Mouse (Mus musculus): ENCODE data around the gene Cog6. TPM values are rescaled to one million over a fixed set of nuclear protein-coding genes. Genes with fewer than 3 reads are reported as not detected.

Gene Cog6
- polyA plus RNA-seq, 1 experiment from 2014 or later, result 50.8 TPM

DNA sequence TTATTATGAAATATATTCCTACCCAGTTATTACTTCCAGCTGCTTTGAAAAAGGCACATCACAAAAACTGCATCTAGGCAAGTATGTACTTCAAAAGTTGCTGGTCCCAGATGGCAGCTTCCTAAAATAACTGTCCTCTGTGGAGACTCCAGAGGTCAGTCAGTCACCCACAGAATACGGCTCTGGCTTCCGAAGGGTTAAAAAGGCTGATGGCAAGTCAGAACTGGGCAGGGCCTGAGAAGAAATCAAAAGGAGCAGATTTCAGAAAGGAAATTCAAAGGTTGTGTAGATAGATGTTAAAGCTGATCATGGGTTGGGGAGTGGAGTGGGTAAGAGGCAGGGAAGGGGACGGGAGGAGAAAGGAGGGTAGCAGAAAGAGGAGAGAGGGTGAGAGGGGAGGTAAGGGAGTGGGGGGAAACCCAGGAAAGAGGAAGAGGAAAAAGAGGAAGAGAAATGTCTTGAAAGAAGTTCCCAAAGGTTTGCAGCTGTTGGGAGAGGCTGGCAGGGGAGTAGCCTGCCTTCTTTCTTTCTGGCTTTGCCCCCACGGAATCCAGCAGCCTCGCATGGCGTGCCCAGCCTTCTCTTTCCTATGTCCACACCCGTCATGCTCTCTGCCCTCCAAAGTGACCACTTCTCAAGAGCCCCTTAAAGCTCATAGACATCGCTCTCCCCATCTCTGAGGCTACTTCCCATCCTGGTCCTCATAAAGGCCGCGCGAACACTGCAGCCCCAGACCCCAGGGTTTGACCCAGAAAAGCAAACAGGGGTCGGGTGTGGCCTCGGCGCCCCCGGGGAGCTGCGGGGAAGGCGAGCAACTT, 23.8 kb upstream of the Cog6 start:
- peak overlapping the region; percentile 89 for H3K4me2 ChIP-seq (ENCODE audit: low read depth, low read length)
- WGBS, result 5% methylated on average over 17 of the region's 17 CpGs
- DNase-seq (ENCODE audit: low spot score) (no peak), ATAC-seq (replicated peaks; ENCODE audit: insufficient number of reproducible peaks, low FRiP score, low TSS enrichment, low read depth) (peak; percentile 53; the same call in 1 of the 2 replicates)
- no peak overlapping the region for H3K27ac ChIP-seq (replicated peaks; ENCODE audit: low read depth, low read length)
- no peaks in the 10 kb centered on the region for H3K27me3 ChIP-seq (ENCODE audit: control insufficient read depth, insufficient read depth, low read length)
- no peaks in the 10 kb centered on the region for H3K36me3 ChIP-seq (replicated peaks; ENCODE audit: control insufficient read depth, insufficient read depth, low read depth, low read length)
- peak overlapping the region; percentile 71 for H3K4me3 ChIP-seq (ENCODE audit: low read depth, low read length)
- peak overlapping the region; percentile 76 for H3K9ac ChIP-seq (replicated peaks; ENCODE audit: low read length)
- no peaks in the 10 kb centered on the region for H3K9me3 ChIP-seq (replicated peaks; ENCODE audit: control insufficient read depth, low read length)
- H3K4me1 ChIP-seq (ENCODE audit: control insufficient read depth, insufficient read depth, low read length), result no peaks in the 10 kb centered on the region

DNA sequence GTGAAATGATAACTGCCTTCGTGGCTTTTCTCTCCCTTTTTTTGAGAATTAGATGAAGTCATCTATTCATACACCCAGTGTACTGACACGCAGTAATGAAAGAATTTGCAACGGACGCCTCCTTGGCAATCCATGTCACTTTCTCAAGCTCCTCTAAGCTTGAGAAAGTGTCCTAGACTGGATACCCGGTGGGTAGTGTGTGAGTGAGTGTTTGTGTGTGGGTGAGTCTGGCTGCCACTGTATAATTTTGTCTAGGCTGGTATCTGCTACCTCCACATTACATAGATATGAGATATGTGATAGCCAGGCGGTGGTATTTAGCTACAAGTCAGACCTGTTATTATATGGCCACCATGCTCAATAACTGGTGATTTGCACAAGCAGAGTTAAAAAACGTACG, 22.7 kb upstream of the Cog6 start:
- no peaks in the 10 kb centered on the region for H3K4me1 ChIP-seq (ENCODE audit: control insufficient read depth, insufficient read depth, low read length)
- no peak for ATAC-seq (replicated peaks; ENCODE audit: insufficient number of reproducible peaks, low FRiP score, low TSS enrichment, low read depth)
- H3K9me3 ChIP-seq (replicated peaks; ENCODE audit: control insufficient read depth, low read length), result no peaks in the 10 kb centered on the region
- H3K4me2 ChIP-seq (ENCODE audit: low read depth, low read length), result no peak overlapping the region
- no peak overlapping the region for H3K27ac ChIP-seq (replicated peaks; ENCODE audit: low read depth, low read length)
- no peaks in the 10 kb centered on the region for H3K27me3 ChIP-seq (ENCODE audit: control insufficient read depth, insufficient read depth, low read length)
- 84% methylated on average over 8 of the region's 8 CpGs for WGBS
- no peak overlapping the region for H3K9ac ChIP-seq (replicated peaks; ENCODE audit: low read length)
- no peaks in the 10 kb centered on the region for H3K36me3 ChIP-seq (replicated peaks; ENCODE audit: control insufficient read depth, insufficient read depth, low read depth, low read length)
- no peak overlapping the region for H3K4me3 ChIP-seq (ENCODE audit: low read depth, low read length)
- no peak for DNase-seq (ENCODE audit: low spot score)

GRCm38 (mm10) chr3:53038913-53039312, 21.9 kb upstream of the Cog6 start:
- no peaks in the 10 kb centered on the region for H3K9me3 ChIP-seq (replicated peaks; ENCODE audit: control insufficient read depth, low read length)
- no peak overlapping the region for H3K9ac ChIP-seq (replicated peaks; ENCODE audit: low read length)
- WGBS, result 78% methylated on average over 5 of the region's 5 CpGs
- no peak overlapping the region for H3K4me2 ChIP-seq (ENCODE audit: low read depth, low read length)
- ATAC-seq (replicated peaks; ENCODE audit: insufficient number of reproducible peaks, low FRiP score, low TSS enrichment, low read depth), result no peak
- no peak overlapping the region for H3K27ac ChIP-seq (replicated peaks; ENCODE audit: low read depth, low read length)
- H3K36me3 ChIP-seq (replicated peaks; ENCODE audit: control insufficient read depth, insufficient read depth, low read depth, low read length), result no peaks in the 10 kb centered on the region
- H3K4me3 ChIP-seq (ENCODE audit: low read depth, low read length), result no peak overlapping the region
- no peaks in the 10 kb centered on the region for H3K27me3 ChIP-seq (ENCODE audit: control insufficient read depth, insufficient read depth, low read length)
- DNase-seq (ENCODE audit: low spot score), result no peak
- no peaks in the 10 kb centered on the region for H3K4me1 ChIP-seq (ENCODE audit: control insufficient read depth, insufficient read depth, low read length)

DNA sequence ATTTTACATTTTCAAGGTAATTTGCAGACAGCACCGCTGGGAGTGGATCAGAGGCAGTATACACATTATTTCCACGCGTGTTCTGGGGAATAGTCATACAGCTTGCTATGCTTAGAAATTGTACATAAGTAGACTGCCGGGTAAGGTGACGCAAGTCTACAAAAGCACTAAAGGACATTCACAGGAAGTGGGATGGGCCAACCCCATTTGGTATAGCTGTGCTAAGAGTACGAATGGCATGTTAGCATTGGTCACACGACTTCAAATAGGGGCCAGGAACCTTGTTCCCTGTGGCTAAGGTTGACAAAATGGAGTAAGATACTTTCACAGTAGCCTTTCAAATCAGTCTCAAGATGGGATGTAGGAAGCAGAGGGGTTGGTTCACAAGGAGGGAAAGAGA, 19.9 kb upstream of the Cog6 start:
- H3K4me2 ChIP-seq (ENCODE audit: low read depth, low read length), result no peak overlapping the region
- H3K4me1 ChIP-seq (ENCODE audit: control insufficient read depth, insufficient read depth, low read length), result no peaks in the 10 kb centered on the region
- no peaks in the 10 kb centered on the region for H3K27me3 ChIP-seq (ENCODE audit: control insufficient read depth, insufficient read depth, low read length)
- no peak overlapping the region for H3K27ac ChIP-seq (replicated peaks; ENCODE audit: low read depth, low read length)
- H3K9me3 ChIP-seq (replicated peaks; ENCODE audit: control insufficient read depth, low read length), result no peaks in the 10 kb centered on the region
- H3K4me3 ChIP-seq (ENCODE audit: low read depth, low read length), result no peak overlapping the region
- ATAC-seq (replicated peaks; ENCODE audit: insufficient number of reproducible peaks, low FRiP score, low TSS enrichment, low read depth) (no peak), DNase-seq (ENCODE audit: low spot score) (no peak)
- H3K36me3 ChIP-seq (replicated peaks; ENCODE audit: control insufficient read depth, insufficient read depth, low read depth, low read length), result no peaks in the 10 kb centered on the region
- H3K9ac ChIP-seq (replicated peaks; ENCODE audit: low read length), result no peak overlapping the region
- 89% methylated on average over 7 of the region's 7 CpGs for WGBS

GRCm38 (mm10) chr3:53036076-53036475, 19.0 kb upstream of the Cog6 start:
- 62% methylated on average over 5 of the region's 5 CpGs for WGBS
- ATAC-seq (replicated peaks; ENCODE audit: insufficient number of reproducible peaks, low FRiP score, low TSS enrichment, low read depth) (no peak), DNase-seq (ENCODE audit: low spot score) (no peak)
- H3K27ac ChIP-seq (replicated peaks; ENCODE audit: low read depth, low read length), result no peak overlapping the region
- H3K27me3 ChIP-seq (ENCODE audit: control insufficient read depth, insufficient read depth, low read length), result no peaks in the 10 kb centered on the region
- no peak overlapping the region for H3K4me3 ChIP-seq (ENCODE audit: low read depth, low read length)
- H3K9me3 ChIP-seq (replicated peaks; ENCODE audit: control insufficient read depth, low read length), result no peaks in the 10 kb centered on the region
- no peaks in the 10 kb centered on the region for H3K36me3 ChIP-seq (replicated peaks; ENCODE audit: control insufficient read depth, insufficient read depth, low read depth, low read length)
- no peak overlapping the region for H3K4me2 ChIP-seq (ENCODE audit: low read depth, low read length)
- H3K9ac ChIP-seq (replicated peaks; ENCODE audit: low read length), result no peak overlapping the region
- H3K4me1 ChIP-seq (ENCODE audit: control insufficient read depth, insufficient read depth, low read length), result no peaks in the 10 kb centered on the region

- WGBS, result 21% methylated on average over 3 of the region's 3 CpGs
- Histone ChIP-seq H3K4me3 (ENCODE audit: low read depth, low read length) (no peak overlapping the region), H3K4me2 (ENCODE audit: low read depth, low read length) (no peak overlapping the region), H3K9me3 (replicated peaks; ENCODE audit: control insufficient read depth, low read length) (no peaks in the 10 kb centered on the region), H3K27me3 (ENCODE audit: control insufficient read depth, insufficient read depth, low read length) (no peaks in the 10 kb centered on the region), H3K4me1 (ENCODE audit: control insufficient read depth, insufficient read depth, low read length) (no peaks in the 10 kb centered on the region), H3K27ac (replicated peaks; ENCODE audit: low read depth, low read length) (no peak overlapping the region), H3K9ac (replicated peaks; ENCODE audit: low read length) (no peak overlapping the region), H3K36me3 (replicated peaks; ENCODE audit: control insufficient read depth, insufficient read depth, low read depth, low read length) (no peaks in the 10 kb centered on the region)
- ATAC-seq (replicated peaks; ENCODE audit: insufficient number of reproducible peaks, low FRiP score, low TSS enrichment, low read depth), result no peak
- DNase-seq (ENCODE audit: low spot score), result peak; percentile 77
These were observed 16.4 kb upstream of the Cog6 start for GRCm38 (mm10) chr3:53033448-53033847.

DNA sequence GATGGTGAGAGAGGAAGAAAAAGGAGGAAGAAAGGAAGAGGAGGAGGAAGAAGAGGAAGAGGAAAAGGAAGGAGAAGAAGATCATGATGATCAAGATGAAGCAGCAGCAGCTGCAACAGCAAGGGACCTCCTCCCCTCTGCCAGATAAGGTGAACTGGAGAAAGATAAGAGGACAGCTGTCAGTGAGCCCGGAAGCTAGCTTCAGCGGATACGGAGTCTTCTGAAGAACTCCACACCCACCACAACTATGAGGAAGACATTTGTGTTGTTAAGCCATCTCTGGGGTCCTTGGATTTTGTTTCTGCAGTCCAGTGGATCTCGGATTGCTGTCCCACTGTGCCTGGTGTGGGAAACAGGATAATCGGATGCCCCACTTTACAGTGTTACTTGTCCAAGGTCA, 15.4 kb upstream of the Cog6 start:
- DNase-seq (ENCODE audit: low spot score) (no peak), ATAC-seq (replicated peaks; ENCODE audit: insufficient number of reproducible peaks, low FRiP score, low TSS enrichment, low read depth) (no peak)
- Histone ChIP-seq H3K36me3 (replicated peaks; ENCODE audit: control insufficient read depth, insufficient read depth, low read depth, low read length) (no peaks in the 10 kb centered on the region), H3K4me3 (ENCODE audit: low read depth, low read length) (no peak overlapping the region), H3K9ac (replicated peaks; ENCODE audit: low read length) (no peak overlapping the region), H3K27ac (replicated peaks; ENCODE audit: low read depth, low read length) (no peak overlapping the region), H3K4me1 (ENCODE audit: control insufficient read depth, insufficient read depth, low read length) (no peaks in the 10 kb centered on the region), H3K4me2 (ENCODE audit: low read depth, low read length) (no peak overlapping the region), H3K27me3 (ENCODE audit: control insufficient read depth, insufficient read depth, low read length) (no peaks in the 10 kb centered on the region), H3K9me3 (replicated peaks; ENCODE audit: control insufficient read depth, low read length) (no peaks in the 10 kb centered on the region)
- 70% methylated on average over 5 of the region's 5 CpGs for WGBS

DNA sequence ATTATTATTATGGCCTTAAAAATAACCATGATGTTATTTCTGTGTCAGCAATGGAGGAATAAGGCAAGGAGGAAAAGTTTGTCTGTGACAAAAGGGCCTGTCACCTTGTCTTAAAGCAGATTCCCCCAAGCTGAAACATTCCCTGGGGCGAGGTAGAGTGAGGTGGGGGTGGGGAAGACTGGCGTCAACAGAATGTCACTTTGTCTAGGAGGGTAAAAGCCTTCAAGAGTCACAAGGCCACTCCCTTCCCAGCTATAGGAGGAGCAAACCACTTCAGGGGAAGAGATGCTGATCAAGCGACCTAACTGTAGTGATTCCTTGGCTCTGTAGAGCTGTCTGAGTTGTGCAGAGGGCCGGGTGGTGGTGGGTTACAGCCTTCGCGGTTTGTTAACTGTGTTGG, 14.5 kb upstream of the Cog6 start:
- H3K9me3 ChIP-seq (replicated peaks; ENCODE audit: control insufficient read depth, low read length), result no peaks in the 10 kb centered on the region
- ATAC-seq (replicated peaks; ENCODE audit: insufficient number of reproducible peaks, low FRiP score, low TSS enrichment, low read depth) (no peak), DNase-seq (ENCODE audit: low spot score) (no peak)

More for the DNA sequence above, 14.5 kb upstream of the Cog6 start:
- WGBS, result 36% methylated on average over 6 of the region's 6 CpGs
- Histone ChIP-seq H3K4me1 (ENCODE audit: control insufficient read depth, insufficient read depth, low read length) (no peaks in the 10 kb centered on the region), H3K36me3 (replicated peaks; ENCODE audit: control insufficient read depth, insufficient read depth, low read depth, low read length) (no peaks in the 10 kb centered on the region), H3K4me2 (ENCODE audit: low read depth, low read length) (no peak overlapping the region), H3K27me3 (ENCODE audit: control insufficient read depth, insufficient read depth, low read length) (no peaks in the 10 kb centered on the region), H3K4me3 (ENCODE audit: low read depth, low read length) (no peak overlapping the region), H3K27ac (replicated peaks; ENCODE audit: low read depth, low read length) (no peak overlapping the region), H3K9ac (replicated peaks; ENCODE audit: low read length) (no peak overlapping the region)

All from embryonic facial prominence, embryonic 11.5 days (tissue).